Comparison of ENCODE assay signal across 8 mouse cellular contexts in genomic region chr10:62979667-62980038, GRCm38 (mm10). TPM values are rescaled to one million over a fixed set of nuclear protein-coding genes. Genes with fewer than 3 reads are reported as not detected.
DNase-seq lines count a peak whose midpoint lies in the region; ATAC-seq and TF ChIP-seq lines count a peak whose summit lies in the region.

No protein-coding gene starts in this region.

- no peak for DNase-seq in lung, postnatal 0 days (ENCODE audit: low spot score)
- DNase-seq in lung, adult 18-20 months = no peak
- DNase-seq in forebrain, embryonic 11.5 days (ENCODE audit: low spot score) = no peak
- no peak for DNase-seq in limb, embryonic 11.5 days (ENCODE audit: low spot score)
- DNase-seq in left cerebral cortex, postnatal 36 days (ENCODE audit: low spot score in 2 of 2) = no peak
- no peak for DNase-seq in thymus, adult 18-20 months
- DNase-seq in adrenal gland, adult 8-10 months = no peak

- H3K4me1 ChIP-seq in lung, postnatal 0 days (ENCODE audit: insufficient read depth, low read depth, low read length) = peaks cover 3% of the 10 kb centered on the region; the same call in 1 of the 2 replicates
- H3K4me1 ChIP-seq in forebrain, embryonic 11.5 days (replicated peaks; ENCODE audit: control insufficient read depth, insufficient read depth, low read length) = no peaks in the 10 kb centered on the region
- H3K4me1 ChIP-seq in limb, embryonic 11.5 days (ENCODE audit: control insufficient read depth, insufficient read depth, low read length) = 0 out of 2 replicates have a peak, but pooled peaks cover 2% of the 10 kb centered on the region
- peaks cover 8% of the 10 kb centered on the region for H3K4me1 ChIP-seq in small intestine, adult 2 months (ENCODE audit: control insufficient read depth, insufficient read depth, insufficient read length, low read length)

- H3K4me2 ChIP-seq in lung, postnatal 0 days (replicated peaks; ENCODE audit: low read depth, low read length) = peak overlapping the region; percentile 82
- H3K4me2 ChIP-seq in forebrain, embryonic 11.5 days (ENCODE audit: low read depth, low read length, severe bottlenecking) = peak overlapping the region; percentile 60
- H3K4me2 ChIP-seq in limb, embryonic 11.5 days (ENCODE audit: low read depth, severe bottlenecking) = peak overlapping the region; percentile 61

- no peaks in the 10 kb centered on the region for H3K9me3 ChIP-seq in lung, postnatal 0 days (ENCODE audit: low read length)
- H3K9me3 ChIP-seq in forebrain, embryonic 11.5 days (ENCODE audit: control insufficient read depth, low read length) = no peaks in the 10 kb centered on the region
- no peaks in the 10 kb centered on the region for H3K9me3 ChIP-seq in limb, embryonic 11.5 days (ENCODE audit: control insufficient read depth, low read length)

- no peak for TF ChIP-seq EP300 in lung, postnatal 0 days (IDR thresholded peaks at IDR 0.05)

- H3K4me3 ChIP-seq in lung, postnatal 0 days (ENCODE audit: low read depth, low read length) = peak overlapping the region; percentile 90
- peak overlapping the region; percentile 92 for H3K4me3 ChIP-seq in forebrain, embryonic 11.5 days (ENCODE audit: low read depth, low read length)
- peak overlapping the region; percentile 96 for H3K4me3 ChIP-seq in limb, embryonic 11.5 days (ENCODE audit: low read depth, low read length)
- H3K4me3 ChIP-seq in small intestine, adult 2 months (ENCODE audit: low read depth, low read length) = peak overlapping the region; percentile 100

- no peak overlapping the region for H3K9ac ChIP-seq in lung, postnatal 0 days (replicated peaks; ENCODE audit: low read depth)
- H3K9ac ChIP-seq in forebrain, embryonic 11.5 days (ENCODE audit: low read length) = peak overlapping the region; percentile 93; the same call in 1 of the 2 replicates
- peak overlapping the region; percentile 47; the same call in 1 of the 2 replicates for H3K9ac ChIP-seq in limb, embryonic 11.5 days (ENCODE audit: low read length)

- ATAC-seq in lung, postnatal 0 days = no peak
- no peak for ATAC-seq in forebrain, embryonic 11.5 days (replicated peaks; ENCODE audit: low FRiP score)
- no peak for ATAC-seq in limb, embryonic 11.5 days (ENCODE audit: insufficient number of reproducible peaks, low FRiP score, low TSS enrichment, low read depth)

- H3K27ac ChIP-seq in lung, postnatal 0 days (ENCODE audit: low read length) = no peak overlapping the region
- H3K27ac ChIP-seq in forebrain, embryonic 11.5 days (ENCODE audit: low read depth, low read length) = no peak overlapping the region
- no peak overlapping the region for H3K27ac ChIP-seq in limb, embryonic 11.5 days (replicated peaks; ENCODE audit: low read depth, low read length)
- no peak overlapping the region for H3K27ac ChIP-seq in small intestine, adult 2 months (ENCODE audit: insufficient read depth, low read depth, low read length)

- no peak for TF ChIP-seq POLR2A in small intestine, adult 2 months (IDR thresholded peaks at IDR 0.05; ENCODE audit: low read depth, low read length)

- intact Hi-C loops in left cerebral cortex, postnatal 36 days (cut with DNase I) = loop anchor here (5.0 kb wide), 1 partner anchor 127 kb away; no protein-coding TSS in a partner anchor

- no peaks in the 10 kb centered on the region for H3K36me3 ChIP-seq in lung, postnatal 0 days (ENCODE audit: insufficient read depth, low read length)
- no peaks in the 10 kb centered on the region; the same call in 1 of the 2 replicates for H3K36me3 ChIP-seq in forebrain, embryonic 11.5 days (ENCODE audit: control insufficient read depth, insufficient read depth, low read length)
- no peaks in the 10 kb centered on the region; the same call in 1 of the 2 replicates for H3K36me3 ChIP-seq in limb, embryonic 11.5 days (ENCODE audit: control insufficient read depth, insufficient read depth, low read length)
- peaks cover 1% of the 10 kb centered on the region; the same call in 1 of the 2 replicates for H3K36me3 ChIP-seq in small intestine, adult 2 months (ENCODE audit: control insufficient read depth, insufficient read depth, low read length)

- H3K27me3 ChIP-seq in lung, postnatal 0 days (replicated peaks; ENCODE audit: insufficient read depth, low read length) = no peaks in the 10 kb centered on the region
- no peaks in the 10 kb centered on the region for H3K27me3 ChIP-seq in forebrain, embryonic 11.5 days (ENCODE audit: control insufficient read depth, insufficient read depth, low read length)
- H3K27me3 ChIP-seq in limb, embryonic 11.5 days (ENCODE audit: control insufficient read depth, insufficient read depth, low read length) = no peaks in the 10 kb centered on the region
- no peaks in the 10 kb centered on the region for H3K27me3 ChIP-seq in small intestine, adult 2 months (ENCODE audit: control insufficient read depth, insufficient read depth, low read length)

- 9% methylated on average over 10 of the region's 10 CpGs for WGBS in lung, postnatal 0 days
- WGBS in forebrain, embryonic 11.5 days = 11% methylated on average over 10 of the region's 10 CpGs
- 9% methylated on average over 10 of the region's 10 CpGs for WGBS in limb, embryonic 11.5 days
- WGBS in small intestine, adult 2 months = 16% methylated on average over 10 of the region's 10 CpGs

- no peak for TF ChIP-seq CTCF in lung, postnatal 0 days (IDR thresholded peaks at IDR 0.05)
- no peak for TF ChIP-seq CTCF in small intestine, adult 2 months (IDR thresholded peaks at IDR 0.05; ENCODE audit: extremely low read depth, insufficient read length, insufficient replicate concordance, low read depth, low read length)

RNA-seq across cellular contexts. Expression of gene Rufy2, which starts 0.4 kb away (rescaled TPM):
- 13.9 and 14.5 TPM in 2 replicates for polyA plus RNA-seq in lung, postnatal 0 days (2015; fragmentation: Nextera tagmentation; extraction: Ambion mirVana)
- 22.7 and 27.1 TPM in 2 replicates for polyA plus RNA-seq in forebrain, embryonic 11.5 days (2014; fragmentation: Nextera tagmentation; extraction: Ambion mirVana)
- polyA plus RNA-seq in limb, embryonic 11.5 days (2014; fragmentation: Nextera tagmentation; extraction: Ambion mirVana) = 20.5 and 21.6 TPM in 2 replicates
- 1.1 TPM in 2 replicates for polyA plus RNA-seq in small intestine, adult 2 months (2012; rRNA removed)
- total RNA-seq in left cerebral cortex, postnatal 36 days (2021) = 100 to 1,000 TPM in 1 of 2 experiments, 10 to 100 TPM in 1; 79.6 to 103 TPM
- total RNA-seq in adrenal gland, adult 8-10 months (2022) = 10 to 100 TPM; 17.3 to 39.9 (median 27.8) TPM

RNA-seq across cellular contexts. Expression of gene Dna2, which starts 32.8 kb away (rescaled TPM):
- 3.2 and 3.5 TPM in 2 replicates for polyA plus RNA-seq in lung, postnatal 0 days (2015; fragmentation: Nextera tagmentation; extraction: Ambion mirVana)
- polyA plus RNA-seq in forebrain, embryonic 11.5 days (2014; fragmentation: Nextera tagmentation; extraction: Ambion mirVana) = 31.6 and 33.1 TPM in 2 replicates
- polyA plus RNA-seq in limb, embryonic 11.5 days (2014; fragmentation: Nextera tagmentation; extraction: Ambion mirVana) = 36.0 and 39.0 TPM in 2 replicates
- polyA plus RNA-seq in small intestine, adult 2 months (2012; rRNA removed) = 1.4 and 3.0 TPM in 2 replicates
- total RNA-seq in left cerebral cortex, postnatal 36 days (2021) = 1 to 10 TPM; 1.5 to 2.7 TPM
- 1 to 10 TPM in 2 of 4 experiments, under 1 TPM in 2; 0.58 to 1.4 (median 1.0) TPM for total RNA-seq in adrenal gland, adult 8-10 months (2022)

RNA-seq across cellular contexts. Expression of gene Hnrnph3, which starts 44.4 kb away (rescaled TPM):
- 38.8 and 44.6 TPM in 2 replicates for polyA plus RNA-seq in lung, postnatal 0 days (2015; fragmentation: Nextera tagmentation; extraction: Ambion mirVana)
- 161 and 170 TPM in 2 replicates for polyA plus RNA-seq in forebrain, embryonic 11.5 days (2014; fragmentation: Nextera tagmentation; extraction: Ambion mirVana)
- polyA plus RNA-seq in limb, embryonic 11.5 days (2014; fragmentation: Nextera tagmentation; extraction: Ambion mirVana) = 116 and 141 TPM in 2 replicates
- 2.7 and 9.4 TPM in 2 replicates for polyA plus RNA-seq in small intestine, adult 2 months (2012; rRNA removed)
- 10 to 100 TPM; 36.1 to 65.0 TPM for total RNA-seq in left cerebral cortex, postnatal 36 days (2021)
- total RNA-seq in adrenal gland, adult 8-10 months (2022) = 10 to 100 TPM; 33.2 to 80.1 (median 50.9) TPM

RNA-seq across cellular contexts. Expression of gene Pbld2, which starts 44.5 kb away (rescaled TPM):
- 16.2 and 18.4 TPM in 2 replicates for polyA plus RNA-seq in lung, postnatal 0 days (2015; fragmentation: Nextera tagmentation; extraction: Ambion mirVana)
- 0.88 and 0.89 TPM in 2 replicates for polyA plus RNA-seq in forebrain, embryonic 11.5 days (2014; fragmentation: Nextera tagmentation; extraction: Ambion mirVana)
- 0.73 and 0.88 TPM in 2 replicates for polyA plus RNA-seq in limb, embryonic 11.5 days (2014; fragmentation: Nextera tagmentation; extraction: Ambion mirVana)
- 21.8 and 34.1 TPM in 2 replicates for polyA plus RNA-seq in small intestine, adult 2 months (2012; rRNA removed)
- total RNA-seq in left cerebral cortex, postnatal 36 days (2021) = 1 to 10 TPM; 1.7 TPM
- 1 to 10 TPM; 4.4 to 6.3 (median 5.1) TPM for total RNA-seq in adrenal gland, adult 8-10 months (2022)

RNA-seq across cellular contexts. Expression of gene Slc25a16, which starts 59.2 kb away (rescaled TPM):
- 20.3 and 24.0 TPM in 2 replicates for polyA plus RNA-seq in lung, postnatal 0 days (2015; fragmentation: Nextera tagmentation; extraction: Ambion mirVana)
- 12.6 TPM in 2 replicates for polyA plus RNA-seq in forebrain, embryonic 11.5 days (2014; fragmentation: Nextera tagmentation; extraction: Ambion mirVana)
- 10.7 and 12.2 TPM in 2 replicates for polyA plus RNA-seq in limb, embryonic 11.5 days (2014; fragmentation: Nextera tagmentation; extraction: Ambion mirVana)
- 25.3 and 31.0 TPM in 2 replicates for polyA plus RNA-seq in small intestine, adult 2 months (2012; rRNA removed)
- total RNA-seq in left cerebral cortex, postnatal 36 days (2021) = 10 to 100 TPM; 35.4 to 45.1 TPM
- total RNA-seq in adrenal gland, adult 8-10 months (2022) = 10 to 100 TPM; 40.4 to 49.6 (median 42.9) TPM
